Mouse (Mus musculus) left cerebral cortex, adult 2 months (tissue): ENCODE results near the gene Actr10. TPM values are rescaled to one million over a fixed set of nuclear protein-coding genes. Genes with fewer than 3 reads are reported as not detected.

Source experiments
- DNase-seq, 2 experiments: peaks; one replicate each; pipeline ENCODE4 v3.0.0; 2021 to 2022; ENCODE audit warnings: low spot score in 2 of 2, mixed read lengths in 1 of 2; ENCODE audit errors: extremely low spot score in 1 of 2
- H3K27ac ChIP-seq: fragments of 200-600 bp; 2 replicates; pipeline ENCODE4 v1.8.1; 2022
- H3K4me3 ChIP-seq: fragments of 200-600 bp; 2 replicates; pipeline ENCODE4 v1.8.1; 2022
- CTCF ChIP-seq: fragments of 200-600 bp; IDR thresholded peaks from 2 replicates; pipeline ENCODE4 v1.8.1; 2022; ENCODE audit warnings: antibody characterized with exemption, mild to moderate bottlenecking, moderate library complexity
- intact Hi-C: fragments of 180-260 bp; cut with DNase I; formaldehyde crosslinking; loops from one replicate; pipeline ENCODE4 v1.15.1; 2025
- total RNA-seq, 2 experiments: library from RNA; stranded (reverse); gene quantifications; 2 replicates each; pipeline ENCODE4 v1.2.3; 2021

The Actr10 gene
- total RNA-seq, 2 experiments from 2014 or later = 138 to 163 TPM

DNA sequence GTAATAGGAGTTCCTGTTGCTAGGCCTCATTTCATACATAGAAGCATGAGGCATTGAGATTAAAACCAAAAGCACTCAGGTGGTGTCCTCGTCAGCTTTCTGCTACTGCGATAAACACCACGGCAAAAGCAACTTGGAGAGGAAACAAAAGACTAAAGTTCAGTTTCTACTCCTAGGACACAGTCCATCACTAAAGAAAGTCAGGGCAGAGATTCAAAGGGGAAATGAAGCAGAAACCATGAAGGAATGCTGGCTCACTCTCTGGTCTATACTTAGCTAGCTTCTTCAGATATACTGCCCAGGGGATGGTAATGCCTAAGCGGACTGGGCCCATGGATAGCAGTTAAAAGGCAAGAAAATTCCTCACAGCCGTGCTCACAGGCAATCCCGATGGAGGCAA, 63.8 kb downstream of the Actr10 start:
- Histone ChIP-seq H3K4me3 (no peak overlapping the region), H3K27ac (no peak overlapping the region)
- TF ChIP-seq CTCF = no peak
- no peak for DNase-seq
- intact Hi-C loops = no loop called here

DNA sequence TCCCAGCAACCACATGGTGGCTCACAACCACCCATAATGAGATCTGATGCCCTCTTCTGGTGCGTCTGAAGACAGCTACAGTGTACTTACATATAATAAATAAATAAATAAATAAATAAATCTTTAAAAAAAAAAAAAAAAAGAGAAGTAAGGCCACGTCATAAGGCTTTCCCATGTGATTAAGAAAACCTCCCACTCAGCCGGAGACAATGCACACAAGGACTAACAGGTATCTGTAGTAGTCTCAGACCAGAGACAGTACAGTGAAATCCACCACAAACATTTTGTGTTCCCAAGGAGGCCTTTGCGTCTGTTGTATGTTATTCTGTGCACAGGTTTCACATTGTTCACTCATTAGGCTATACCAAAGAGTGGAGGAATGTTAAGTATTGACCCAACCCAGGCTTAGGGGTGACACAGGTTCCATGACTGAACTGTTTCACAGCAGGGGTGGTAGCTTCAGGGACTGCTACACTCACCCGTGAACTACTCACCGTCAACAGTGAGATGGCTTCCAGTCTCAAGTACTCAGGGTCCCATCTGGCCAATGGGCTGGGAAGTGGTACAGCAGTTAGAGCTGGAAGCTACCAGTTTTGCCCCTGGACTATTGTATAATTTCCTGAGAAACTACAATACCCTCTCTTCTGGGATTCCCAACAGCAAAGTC, 66.2 kb downstream of the Actr10 start:
- intact Hi-C loops = no loop called here
- Histone ChIP-seq H3K4me3 (no peak overlapping the region), H3K27ac (no peak overlapping the region)
- no peak for TF ChIP-seq CTCF
- no peak for DNase-seq

DNA sequence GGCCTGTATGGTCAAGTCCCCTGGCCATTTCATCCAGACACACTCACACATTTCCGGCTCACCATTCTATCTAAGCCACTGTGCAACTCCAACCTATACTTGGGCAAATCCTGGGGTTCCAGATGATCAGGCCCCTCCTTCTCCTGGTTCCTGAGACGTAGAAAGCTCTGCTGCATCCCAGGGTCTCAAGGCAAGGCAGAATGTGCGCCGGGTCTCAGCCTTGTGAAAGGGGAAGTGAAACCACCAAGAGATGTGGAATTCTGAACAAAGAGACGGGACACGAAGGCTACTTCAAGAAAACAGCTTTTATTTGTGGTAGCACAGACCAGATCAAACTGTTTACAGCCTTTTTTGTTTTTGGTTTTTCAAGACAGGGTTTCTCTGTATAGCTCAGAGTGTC, 68.5 kb downstream of the Actr10 start:
- intact Hi-C loops = no loop called here
- TF ChIP-seq CTCF = no peak
- H3K4me3 ChIP-seq = no peak overlapping the region
- H3K27ac ChIP-seq = no peak overlapping the region
- DNase-seq = no peak

DNA sequence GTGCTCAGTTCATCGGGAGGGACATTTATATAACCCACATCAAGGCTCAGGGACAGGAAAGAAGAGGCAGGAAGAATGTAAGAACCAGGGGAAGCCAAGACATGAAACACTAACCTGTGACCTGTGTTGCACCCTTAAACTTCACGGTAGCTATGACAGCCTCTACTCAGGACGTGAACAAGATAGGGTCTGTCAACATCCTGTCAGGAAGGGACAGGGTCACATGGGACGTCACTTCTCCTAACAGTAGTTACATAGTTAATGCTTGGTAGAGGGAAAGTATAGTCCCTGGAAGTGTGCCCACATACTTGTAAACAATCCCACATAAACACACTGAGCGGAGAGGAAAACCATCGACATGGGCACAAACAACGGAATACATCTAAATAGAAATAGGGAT, 69.2 kb downstream of the Actr10 start:
- intact Hi-C loops = no loop called here
- no peak for DNase-seq
- no peak overlapping the region for H3K27ac ChIP-seq
- TF ChIP-seq CTCF = no peak
- H3K4me3 ChIP-seq = no peak overlapping the region

DNA sequence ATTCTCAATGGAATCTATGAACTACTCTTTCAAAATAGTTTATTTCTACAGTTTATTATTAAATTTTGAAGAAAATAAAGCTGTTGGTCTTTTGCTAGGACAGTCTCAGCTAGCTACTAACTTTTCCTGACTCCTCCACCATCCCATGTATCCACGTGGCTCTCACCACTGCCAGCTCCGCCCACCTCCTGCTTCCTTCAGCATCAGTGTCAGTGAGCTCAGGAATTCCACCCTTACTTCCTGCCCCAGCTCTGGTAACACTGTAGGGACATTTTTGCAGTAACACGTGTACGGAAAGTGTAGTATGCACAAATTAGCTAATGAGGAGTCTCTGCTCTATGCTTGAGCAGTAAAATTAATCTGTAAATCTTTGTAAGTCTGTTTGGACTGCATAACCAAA, 72.1 kb downstream of the Actr10 start:
- no peak for TF ChIP-seq CTCF
- Histone ChIP-seq H3K4me3 (no peak overlapping the region), H3K27ac (no peak overlapping the region)
- intact Hi-C loops = no loop called here
- no peak for DNase-seq

Other genes starting within 250 kb of the Actr10 start
- gene Frmd6, start 112.3 kb upstream of the Actr10 start, total RNA-seq = 10 to 100 TPM; 47.7 to 62.4 TPM
- gene Psma3, start 36.8 kb downstream of the Actr10 start, total RNA-seq = 100 to 1,000 TPM; 170 to 185 TPM
- gene Arid4a, start 78.1 kb downstream of the Actr10 start, total RNA-seq = 10 to 100 TPM; 35.2 to 36.4 TPM
- gene Tomm20l, start 173.6 kb downstream of the Actr10 start, total RNA-seq = not detected
- gene Timm9, start 198.8 kb downstream of the Actr10 start, total RNA-seq = 10 to 100 TPM; 60.3 to 63.6 TPM
- 1 to 10 TPM; 5.6 to 5.7 TPM for gene 2700049A03Rik, start 199.0 kb downstream of the Actr10 start, total RNA-seq